Mouse (Mus musculus): ENCODE data around the gene Dnajb13.
"Not testable (repeated sequence)": the region's sequence is repeated elsewhere in the genome, so short reads cannot be mapped to it uniquely, and the experiment has no call there.

Dnajb13 gene

DNA sequence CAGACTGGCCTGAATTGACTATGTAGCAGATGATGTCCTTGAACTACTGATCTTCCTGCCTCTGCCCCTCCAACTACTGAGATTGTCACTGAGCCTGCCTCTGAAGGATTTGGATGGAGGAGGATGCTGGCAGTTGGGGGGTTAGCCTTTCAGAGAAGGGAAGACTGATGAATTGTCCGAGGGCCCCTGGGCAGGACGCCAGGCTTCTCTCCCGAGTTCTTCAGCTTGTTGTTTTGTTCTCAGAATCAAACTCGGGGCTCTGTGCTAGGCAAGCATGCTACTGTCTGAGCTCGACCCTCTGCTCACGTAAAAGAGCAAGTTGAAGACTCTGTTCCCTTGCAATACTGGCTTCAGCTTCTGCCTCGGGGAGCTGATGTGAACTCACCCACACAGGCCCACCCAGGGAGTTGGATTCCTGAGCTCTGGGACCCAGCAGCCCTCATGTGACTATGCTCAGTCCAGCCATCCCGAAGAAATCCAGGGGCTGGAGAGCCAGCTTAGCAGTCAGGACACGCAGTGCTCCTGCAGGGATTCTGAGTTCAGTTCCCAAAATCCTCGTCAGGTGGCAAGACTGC is 26.2 kb downstream of the Dnajb13 start:
- peak in 1 of 2 experiments; percentile 47 for DNase-seq (ENCODE audit: low spot score in 2 of 2)

DNA sequence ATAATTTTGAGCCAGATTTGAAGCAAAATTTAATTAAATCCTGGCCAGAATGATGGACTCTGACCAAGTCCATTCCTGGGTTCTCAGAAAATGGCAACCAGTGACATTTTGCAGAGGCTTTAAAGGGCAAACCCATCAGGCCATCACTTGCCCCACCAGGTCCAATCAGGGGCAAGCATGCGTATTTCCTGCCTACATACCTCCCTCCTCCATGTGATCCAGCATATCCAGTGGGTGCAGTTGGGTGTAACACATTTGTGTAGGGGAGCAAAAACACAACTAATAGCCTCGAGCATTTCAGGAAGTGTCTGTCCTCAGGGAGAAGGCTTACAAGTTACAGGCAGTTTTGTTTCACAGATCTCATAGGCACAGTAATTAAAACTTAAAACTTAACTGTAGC is 27.5 kb downstream of the Dnajb13 start:
- no peak for DNase-seq (ENCODE audit: low spot score in 2 of 2)

DNA sequence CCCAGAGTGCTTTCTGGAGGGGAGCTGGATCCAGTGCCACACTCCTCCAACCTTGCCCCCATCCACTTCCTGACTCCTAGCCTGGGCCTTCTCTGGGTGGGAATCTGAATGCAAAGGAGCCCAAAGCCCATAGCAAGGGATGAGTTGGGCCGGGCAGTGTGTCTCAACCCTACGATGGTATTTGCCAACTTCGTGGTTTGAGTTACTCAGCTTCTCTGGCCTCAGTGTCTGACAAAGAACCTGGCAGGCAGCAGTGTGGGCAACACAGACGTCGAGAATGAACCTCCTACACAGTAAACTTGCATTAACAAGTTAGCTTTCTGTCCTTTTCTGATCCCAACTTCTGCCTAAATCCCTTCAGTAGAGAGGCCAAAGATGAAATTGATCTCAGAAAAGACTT is 30.3 kb downstream of the Dnajb13 start:
- no peak for DNase-seq (ENCODE audit: low spot score in 2 of 2)

DNA sequence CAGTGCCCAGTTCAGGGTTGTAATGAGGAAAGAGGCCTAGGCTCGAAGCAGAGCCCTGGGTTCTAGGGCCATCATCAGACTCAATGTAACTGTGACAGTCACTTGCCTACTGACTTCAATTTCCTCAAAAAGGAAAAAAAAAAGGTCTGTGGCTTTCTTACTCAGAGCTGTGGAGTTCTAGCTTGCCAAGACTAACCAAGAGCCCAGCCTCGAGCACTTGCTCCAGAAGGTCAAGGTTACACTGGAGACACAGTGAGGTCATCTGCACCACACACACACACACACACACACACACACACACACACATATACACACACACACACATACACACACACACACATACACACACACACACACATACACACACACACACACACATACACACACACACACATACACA is 32.7 kb downstream of the Dnajb13 start:
- not testable (repeated sequence) for DNase-seq (ENCODE audit: low spot score in 2 of 2)

DNA sequence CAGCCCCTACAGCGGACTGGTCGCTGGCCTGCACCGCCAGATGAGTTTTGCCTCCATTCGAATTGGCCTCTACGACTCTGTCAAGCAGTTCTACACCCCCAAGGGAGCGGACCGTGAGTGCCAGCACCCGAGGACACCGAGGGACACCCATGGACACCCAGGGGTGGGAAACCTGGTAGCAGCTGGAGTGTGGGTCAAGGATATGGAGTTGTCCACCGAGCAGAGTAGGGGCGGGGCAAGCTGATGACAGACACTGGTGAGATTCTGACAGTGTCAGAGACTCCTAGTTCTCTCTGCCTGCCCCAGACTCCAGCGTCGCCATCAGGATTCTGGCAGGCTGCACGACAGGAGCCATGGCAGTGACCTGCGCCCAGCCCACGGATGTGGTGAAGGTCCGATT is 34.6 kb downstream of the Dnajb13 start:
- no peak for DNase-seq (ENCODE audit: low spot score in 2 of 2)

DNA sequence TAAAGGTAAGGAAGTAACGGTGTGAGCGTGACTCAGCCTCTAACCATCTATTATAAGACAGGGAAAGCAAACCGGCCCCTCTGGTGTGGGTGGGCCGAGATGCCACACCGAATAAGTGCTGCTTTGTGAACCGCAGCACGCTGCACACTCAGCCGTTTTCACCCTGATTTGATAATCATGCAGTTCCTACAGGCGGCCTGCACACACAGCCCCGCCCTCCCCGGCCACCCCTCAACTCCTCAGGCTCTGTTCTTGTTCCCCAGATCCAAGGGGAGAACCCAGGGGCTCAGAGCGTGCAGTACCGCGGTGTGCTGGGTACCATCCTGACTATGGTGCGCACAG is 35.0 kb downstream of the Dnajb13 start:
- no peak for DNase-seq (ENCODE audit: low spot score in 2 of 2)

DNA sequence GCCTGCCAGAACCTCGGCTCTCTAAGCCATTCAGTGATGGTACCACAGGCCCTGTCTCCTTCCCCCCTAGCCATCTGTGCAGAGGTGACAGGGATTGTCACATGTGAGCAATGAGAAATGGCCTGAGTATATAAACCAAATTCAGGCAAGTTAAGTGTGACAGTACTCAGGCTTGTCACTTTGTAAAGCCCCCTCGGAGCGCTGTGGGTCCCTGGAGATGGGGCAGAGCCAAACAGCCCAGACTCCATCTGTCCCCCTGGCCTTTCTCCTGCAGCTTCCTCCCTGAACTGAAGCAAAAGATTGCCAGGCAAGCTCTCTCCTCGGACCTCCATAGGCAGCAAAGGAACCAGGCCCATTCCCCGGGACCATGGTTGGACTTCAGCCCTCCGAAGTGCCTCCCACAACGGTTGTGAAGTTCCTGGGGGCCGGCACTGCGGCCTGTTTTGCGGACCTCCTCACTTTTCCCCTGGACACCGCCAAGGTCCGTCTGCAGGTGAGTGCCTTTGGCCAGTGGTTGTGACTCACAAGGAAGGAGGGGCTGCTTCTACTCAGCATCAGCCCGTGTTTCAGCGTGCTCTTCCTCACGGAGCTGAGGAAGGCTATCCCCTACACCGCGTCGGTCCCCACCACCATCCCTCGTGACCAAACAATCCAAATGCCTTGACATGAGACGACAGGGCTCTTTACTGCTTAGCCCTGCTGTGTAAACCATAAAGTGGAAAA is 35.5 kb downstream of the Dnajb13 start:
- DNase-seq (ENCODE audit: low spot score in 2 of 2), result peak in 1 of 2 experiments; percentile 47

DNA sequence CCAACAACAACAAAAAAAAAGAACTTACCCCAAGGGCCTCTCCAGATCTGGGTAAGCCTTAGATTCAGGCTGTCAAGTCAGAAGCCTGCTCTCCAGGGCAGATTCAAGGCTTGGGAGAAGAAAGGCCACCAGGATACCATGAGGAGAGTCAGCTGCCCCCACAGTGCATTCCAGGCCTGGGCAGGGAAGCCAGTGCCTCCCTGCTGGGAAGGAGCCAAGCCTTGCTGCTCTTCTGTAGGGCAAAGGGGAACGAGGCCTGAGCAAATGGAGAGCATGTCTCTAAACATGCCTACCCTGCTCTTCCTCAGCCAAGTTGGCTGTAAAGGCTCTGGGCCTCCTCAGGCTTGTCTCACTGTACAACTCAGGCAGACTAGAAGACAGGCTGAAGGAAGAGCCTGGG is 40.1 kb downstream of the Dnajb13 start:
- DNase-seq (ENCODE audit: low spot score in 2 of 2), result no peak

DNA sequence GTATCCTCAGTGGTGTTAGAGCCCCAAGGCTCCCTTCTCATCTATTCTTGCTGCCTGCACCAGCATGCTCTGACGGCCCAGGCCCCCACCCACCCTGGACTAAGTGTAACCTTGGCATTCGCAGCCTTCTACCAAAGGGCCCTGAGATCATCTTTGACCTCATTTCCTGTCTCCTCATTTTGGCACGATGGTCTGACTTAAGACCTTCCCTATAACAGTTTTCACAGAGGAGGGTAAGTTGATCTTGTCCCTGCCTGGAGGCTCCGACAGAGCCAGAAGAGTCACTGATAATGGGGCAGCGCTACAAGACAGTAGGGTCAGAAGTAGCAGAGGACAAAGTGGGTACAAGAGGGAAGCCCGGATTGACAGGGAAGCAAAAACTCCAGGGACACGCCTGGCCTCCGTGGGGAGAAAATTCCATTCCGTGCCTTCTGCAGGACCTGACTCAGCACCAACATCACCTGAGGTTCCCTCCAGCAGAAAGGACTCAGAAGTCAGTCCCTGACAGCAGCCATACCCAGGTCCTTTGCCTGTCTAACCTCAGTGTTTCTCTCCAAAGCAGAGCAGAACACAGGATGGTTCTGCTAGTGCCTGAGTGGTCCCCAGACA is 40.8 kb downstream of the Dnajb13 start:
- DNase-seq (ENCODE audit: low spot score in 2 of 2), result no peak

DNA sequence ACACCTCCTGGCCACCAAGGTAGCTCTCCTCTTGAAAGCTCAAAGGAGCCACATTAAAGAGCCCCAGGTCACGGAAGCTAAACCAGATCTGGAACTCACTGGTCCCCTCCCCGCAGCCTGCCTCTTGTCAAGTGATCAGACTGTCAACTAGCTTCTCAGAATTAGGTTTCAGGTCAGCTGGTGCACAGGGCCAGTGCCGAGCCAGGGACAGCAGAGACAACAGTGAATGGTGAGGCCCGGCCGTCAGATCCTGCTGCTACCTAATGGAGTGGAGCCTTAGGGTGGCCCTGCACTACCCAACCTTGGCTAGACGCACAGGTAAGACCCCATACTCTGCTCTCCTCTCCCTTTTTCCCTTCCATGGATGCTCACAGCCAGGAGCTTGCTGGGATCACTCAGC is 42.0 kb downstream of the Dnajb13 start, which contains the start of gene Ucp3:
TSS of gene Ucp3 (plus strand) at position 214 of the 400 bp plus-strand sequence.
- no peak for DNase-seq (ENCODE audit: low spot score in 2 of 2)

DNA sequence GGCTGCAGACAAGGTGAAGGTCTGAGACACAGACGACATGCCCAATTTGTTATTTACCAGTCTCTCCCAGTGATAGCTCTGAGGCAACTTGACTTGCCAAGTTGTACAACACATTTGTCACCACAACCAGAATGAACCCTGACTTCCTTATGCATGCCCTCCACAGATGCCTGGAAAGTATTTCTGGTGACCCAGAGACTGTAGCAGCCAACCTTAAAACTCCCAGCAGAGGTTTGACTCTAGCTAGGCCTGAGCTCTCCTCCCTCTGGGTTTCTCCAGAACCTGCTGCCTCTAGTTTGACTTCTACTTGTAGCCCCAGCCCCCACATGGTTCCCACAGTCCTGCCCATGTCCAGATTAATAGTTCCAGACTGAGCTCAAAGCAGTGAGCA is 43.4 kb downstream of the Dnajb13 start:
- no peak for DNase-seq (ENCODE audit: low spot score in 2 of 2)

DNA sequence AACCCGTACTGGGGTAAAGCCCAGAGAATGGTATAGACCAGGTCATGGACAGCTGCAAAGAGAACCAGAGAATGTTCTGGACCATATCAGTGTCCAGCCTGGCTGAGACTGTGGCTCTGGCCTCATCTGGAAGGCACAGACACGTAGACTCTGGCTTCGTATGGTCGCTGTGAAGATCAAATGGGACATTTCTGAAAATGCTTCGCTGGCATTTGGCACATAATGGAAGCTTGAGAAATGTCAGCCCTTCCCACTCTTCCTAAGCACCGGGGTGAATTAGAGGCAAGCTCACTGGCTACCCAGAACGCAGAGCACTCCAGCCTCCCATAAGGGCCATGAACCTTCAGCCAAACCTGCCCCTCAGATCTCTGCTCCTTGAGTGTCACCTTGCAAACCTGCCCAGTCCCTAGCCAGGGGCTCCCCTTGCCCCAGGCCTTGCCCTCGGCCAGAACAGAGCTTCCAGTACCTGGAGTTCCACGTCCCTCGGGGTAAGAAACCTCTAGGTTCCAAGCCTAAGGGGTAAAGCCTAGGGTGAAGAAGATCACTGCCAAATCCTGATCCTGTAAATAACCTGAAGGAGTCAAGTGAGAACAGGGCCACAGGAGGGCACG is 43.9 kb downstream of the Dnajb13 start:
- no peak for DNase-seq (ENCODE audit: low spot score in 2 of 2)

DNA sequence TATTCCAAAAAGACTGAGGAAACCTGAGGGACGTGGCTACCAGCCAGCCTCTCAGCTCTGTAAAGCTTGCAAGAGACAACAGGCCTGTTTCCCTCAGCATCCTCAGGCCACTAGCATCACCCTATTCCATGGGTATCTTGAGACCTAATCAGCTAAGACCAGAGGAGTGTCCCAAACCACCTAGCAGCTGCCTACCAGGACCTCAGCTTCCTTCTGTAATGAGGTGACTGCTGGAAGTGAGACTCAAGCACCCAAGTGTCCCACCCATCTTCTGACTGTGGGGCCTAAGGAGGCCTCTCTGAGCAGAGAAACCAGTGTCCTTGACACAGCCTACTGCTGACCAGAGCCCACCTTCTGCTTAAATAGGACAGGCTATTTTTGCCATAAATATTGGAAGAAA is 45.3 kb downstream of the Dnajb13 start:
- DNase-seq (ENCODE audit: low spot score in 2 of 2), result no peak

DNA sequence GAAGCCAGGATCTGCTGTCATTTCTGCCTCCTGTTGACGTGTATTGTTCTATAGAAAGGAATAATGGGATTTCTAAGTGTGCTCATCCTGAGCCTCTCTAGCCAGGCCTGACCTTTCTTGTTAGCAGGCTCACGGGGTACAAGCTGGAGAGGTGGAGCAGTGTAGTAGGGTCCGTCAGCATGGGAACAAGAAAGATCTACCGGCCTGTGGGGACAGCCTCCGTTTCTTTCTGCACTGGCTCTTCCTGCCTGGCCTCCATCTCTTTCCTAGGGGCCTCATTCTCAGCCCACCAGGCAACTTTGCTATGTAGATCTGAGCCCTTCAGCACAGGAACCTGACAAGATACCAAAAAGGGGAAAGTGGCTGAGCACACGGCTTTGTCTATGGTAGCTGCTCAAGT is 46.0 kb downstream of the Dnajb13 start:
- DNase-seq (ENCODE audit: low spot score in 2 of 2), result no peak

DNA sequence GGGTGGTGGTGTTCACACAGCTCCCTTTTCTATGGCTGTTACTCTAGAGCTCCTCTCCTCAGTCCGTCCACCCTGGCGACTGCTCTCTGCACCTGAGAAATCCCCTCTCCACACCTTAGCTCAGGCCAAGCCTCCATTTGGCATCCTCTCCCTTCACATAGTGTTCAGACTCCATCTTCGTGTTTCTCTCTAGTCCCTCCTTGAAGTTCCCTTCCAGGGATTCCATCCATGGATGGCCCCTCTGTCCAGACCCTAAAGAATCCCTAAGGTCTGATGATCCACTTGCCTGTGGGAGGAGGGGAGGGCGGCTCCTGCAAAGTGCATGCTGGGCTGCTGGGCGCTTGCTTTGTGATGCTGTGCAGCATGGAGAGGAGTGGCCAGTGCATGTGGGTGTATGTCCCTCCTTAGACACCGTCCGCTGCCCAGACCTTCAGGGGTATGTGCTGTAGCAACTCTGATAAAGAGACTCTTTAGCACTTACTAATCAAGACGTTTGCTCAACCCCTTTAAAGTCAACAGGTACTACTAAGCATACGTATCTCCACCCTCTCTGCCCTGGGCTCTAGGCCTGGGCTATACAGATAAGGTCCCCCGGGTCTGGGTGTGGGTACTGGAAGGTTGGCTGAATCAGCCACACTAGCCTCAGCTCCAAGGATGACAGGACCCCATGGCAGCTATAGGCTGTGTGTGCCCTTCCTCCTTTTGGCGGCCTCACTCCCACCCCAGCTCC is 47.8 kb downstream of the Dnajb13 start:
- DNase-seq (ENCODE audit: low spot score in 2 of 2), result no peak

DNA sequence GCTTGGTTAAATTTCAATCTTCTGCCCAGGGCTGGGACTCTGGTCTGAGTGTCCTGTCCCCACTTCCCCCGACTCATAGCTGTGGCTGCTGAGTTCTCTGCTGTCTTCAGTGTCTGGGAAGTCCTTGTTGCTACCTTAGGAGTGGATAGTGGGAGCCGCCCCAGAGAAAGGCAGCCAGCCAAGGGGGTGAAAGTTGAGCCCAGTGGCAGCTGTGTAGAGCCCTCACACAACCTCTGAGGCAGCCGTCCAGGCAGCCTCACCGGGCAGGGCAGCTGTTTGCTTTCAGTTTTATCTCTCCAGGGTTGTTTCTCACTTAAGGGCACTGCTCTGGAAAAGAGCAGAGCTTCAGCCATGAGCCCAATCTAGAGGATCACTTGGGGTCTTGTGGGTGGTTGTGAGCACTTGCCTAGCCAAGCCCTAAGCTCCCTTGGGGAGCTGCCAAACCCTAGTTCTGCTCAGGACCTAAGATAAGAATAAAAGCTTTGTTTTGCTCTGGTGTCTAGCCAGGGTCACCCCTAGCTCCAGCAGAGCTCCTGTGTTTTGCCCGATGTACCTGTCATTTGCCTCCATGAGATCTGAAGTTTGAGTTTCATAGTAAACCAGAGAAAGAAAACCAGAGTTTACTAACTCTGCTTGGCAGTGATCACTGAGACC is 49.0 kb downstream of the Dnajb13 start:
- DNase-seq (ENCODE audit: low spot score in 2 of 2), result peak in 1 of 2 experiments; percentile 18

DNA sequence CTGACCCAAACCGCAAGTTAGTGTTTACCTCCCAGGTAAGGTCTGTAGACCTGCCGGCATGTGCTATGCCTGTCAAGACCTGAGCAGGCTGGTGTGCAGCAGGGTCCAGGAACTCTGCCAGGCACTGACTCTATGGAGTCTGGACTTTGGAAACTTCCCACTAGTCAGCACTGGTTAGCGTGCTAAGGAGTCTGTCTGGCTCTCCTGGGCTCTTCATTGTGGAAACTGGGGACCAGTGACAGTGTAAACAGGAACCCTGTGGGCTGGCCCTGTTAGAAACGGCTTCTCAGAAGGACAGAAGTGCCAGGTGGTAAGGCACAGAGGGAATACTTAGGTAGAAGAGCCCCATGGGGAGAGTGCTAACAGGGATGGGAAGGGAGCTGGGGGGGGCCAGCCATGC is 49.5 kb downstream of the Dnajb13 start:
- DNase-seq (ENCODE audit: low spot score in 2 of 2), result no peak

DNA sequence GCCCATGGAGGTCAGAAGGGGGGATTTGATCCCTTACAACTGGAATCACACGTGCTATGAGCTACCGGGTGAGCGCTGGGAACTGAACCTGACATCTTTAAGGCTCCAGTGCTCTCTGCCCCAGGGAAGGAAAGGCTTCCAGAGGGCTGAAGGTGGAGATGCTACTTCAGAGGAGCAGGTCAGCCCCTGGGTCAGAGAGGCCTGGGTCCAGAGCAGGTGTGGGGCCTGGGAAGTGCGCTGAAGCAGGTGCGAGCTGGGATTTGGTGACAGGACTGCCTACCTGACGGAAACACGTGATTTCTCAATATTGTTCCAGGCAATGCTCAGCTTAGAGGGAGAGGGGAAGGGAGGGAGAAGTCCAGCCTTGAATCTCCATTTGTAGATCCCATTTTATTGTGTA is 50.5 kb downstream of the Dnajb13 start:
- no peak for DNase-seq (ENCODE audit: low spot score in 2 of 2)

DNA sequence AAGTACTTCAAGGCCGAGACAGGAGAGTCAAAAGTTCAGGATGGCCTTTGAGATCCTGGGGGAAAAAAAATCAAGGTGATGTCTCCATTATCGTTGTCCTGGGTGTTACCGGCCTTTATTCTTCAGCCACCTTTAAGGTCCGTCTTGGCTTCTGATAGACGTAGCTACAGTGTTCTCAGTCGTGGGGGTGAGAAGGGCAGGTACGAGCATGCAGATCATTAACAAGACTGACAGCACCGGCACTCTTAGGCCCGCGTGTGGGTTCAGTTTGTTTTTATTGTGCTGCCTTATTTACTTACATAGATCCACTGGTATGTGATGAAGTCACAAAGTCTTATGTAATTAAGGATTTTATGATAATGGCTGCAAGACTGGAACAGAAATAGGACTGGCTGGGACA is 51.0 kb downstream of the Dnajb13 start:
- DNase-seq (ENCODE audit: low spot score in 2 of 2), result no peak

DNA sequence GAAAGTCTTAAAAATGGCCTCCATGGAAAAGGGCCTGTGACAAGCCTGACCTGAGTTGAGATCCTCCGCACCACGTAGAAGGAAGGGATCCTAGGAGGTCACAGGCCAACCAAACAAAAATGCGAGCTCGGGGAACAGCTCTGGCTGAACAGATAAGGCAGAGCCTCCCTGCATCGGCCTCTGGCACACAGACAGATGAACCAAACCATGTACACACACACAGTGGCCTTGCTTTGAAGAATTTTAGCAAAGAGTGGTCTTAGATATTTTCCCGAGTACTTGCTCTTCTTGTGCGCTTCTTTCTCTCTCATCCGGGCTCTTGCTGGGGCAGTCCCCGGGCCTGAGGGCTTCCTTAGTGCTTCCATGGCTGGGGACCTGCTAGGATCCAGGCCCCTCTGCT is 51.6 kb downstream of the Dnajb13 start:
- DNase-seq (ENCODE audit: low spot score in 2 of 2), result no peak

DNA sequence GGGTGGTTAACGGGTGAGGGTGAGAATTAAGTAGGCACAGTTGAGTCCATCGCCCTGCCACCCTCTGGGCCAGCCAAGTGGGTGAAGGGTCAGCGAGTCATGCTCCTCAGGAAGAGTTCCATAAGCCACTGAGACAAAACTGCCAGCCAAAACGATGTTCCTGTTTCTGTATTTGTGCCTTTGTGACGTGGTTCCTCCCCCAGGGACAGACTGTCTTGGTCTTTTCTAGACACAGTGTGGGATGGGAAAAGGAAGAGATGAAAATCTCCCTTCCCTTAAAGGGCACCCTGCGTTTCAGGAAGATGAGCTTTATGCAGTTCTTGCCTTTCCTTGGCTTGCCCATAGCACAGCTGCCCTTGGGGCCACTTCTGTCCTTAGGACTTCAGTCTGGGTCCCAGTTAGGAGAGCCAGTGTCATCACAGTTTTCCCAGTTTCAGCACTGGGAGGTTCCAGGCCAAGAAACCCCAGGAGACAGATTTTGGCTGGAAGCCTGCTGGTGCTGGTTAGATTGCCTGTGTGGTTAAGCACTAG is 53.1 kb downstream of the Dnajb13 start:
- DNase-seq (ENCODE audit: low spot score in 2 of 2), result peak in 1 of 2 experiments; percentile 13

Data from cerebellum, postnatal 4 days (tissue).